Mouse (Mus musculus) liver, postnatal 0 days (tissue): ENCODE results near the gene Gpsm3. TPM values are rescaled to one million over a fixed set of nuclear protein-coding genes. Genes with fewer than 3 reads are reported as not detected.

ENCODE experiments used
- ATAC-seq: fragments of 200-750 bp; cut with Nextera tagmentation; 2 replicates; pipeline ENCODE4 v1.8.0; 2017; ENCODE audit warnings: mild to moderate bottlenecking, moderate library complexity
- DNase-seq: peaks from one replicate; pipeline ENCODE4 v3.0.0-alpha.2; 2016
- H3K27ac ChIP-seq: fragments of 300-500 bp; sonication (generic); 2 replicates; pipeline ENCODE4 v1.5.1; 2014; ENCODE audit warnings: antibody characterized with exemption, moderate library complexity, mild to moderate bottlenecking, low read depth
- H3K27me3 ChIP-seq: fragments of 300-500 bp; sonication (generic); 2 replicates; pipeline ENCODE4 v1.6.1; 2014; ENCODE audit warnings: low read length, control low read depth, mixed read lengths; ENCODE audit not compliant: insufficient read depth
- H3K36me3 ChIP-seq: fragments of 300-500 bp; sonication (generic); replicated peaks from 2 replicates; pipeline ENCODE4 v1.6.1; 2014; ENCODE audit warnings: mild to moderate bottlenecking, control low read depth, low read length, moderate library complexity, mixed read lengths; ENCODE audit not compliant: insufficient read depth
- H3K4me1 ChIP-seq: fragments of 300-500 bp; sonication (generic); 2 replicates; pipeline ENCODE4 v1.6.1; 2014; ENCODE audit warnings: antibody characterized with exemption, mild to moderate bottlenecking, control low read depth; ENCODE audit not compliant: insufficient read depth
- H3K4me2 ChIP-seq: fragments of 300-500 bp; sonication (generic); 2 replicates; pipeline ENCODE4 v1.6.1; 2014; ENCODE audit warnings: low read depth, mild to moderate bottlenecking, low read length, moderate library complexity, mixed read lengths
- H3K4me3 ChIP-seq: fragments of 300-500 bp; sonication (generic); 2 replicates; pipeline ENCODE4 v1.5.1; 2014; ENCODE audit warnings: low read depth, low read length
- H3K9ac ChIP-seq: fragments of 300-500 bp; sonication (generic); replicated peaks from 2 replicates; pipeline ENCODE4 v1.6.1; 2014; ENCODE audit warnings: mild to moderate bottlenecking, moderate library complexity
- H3K9me3 ChIP-seq: fragments of 300-500 bp; sonication (generic); 2 replicates; pipeline ENCODE4 v1.6.1; 2016; ENCODE audit warnings: mild to moderate bottlenecking, control low read depth, low read length, mixed read lengths
- CTCF ChIP-seq: sonication (generic); IDR thresholded peaks from 2 replicates; pipeline ENCODE4 v1.5.1; 2016; ENCODE audit warnings: antibody characterized with exemption, low read depth
- EP300 ChIP-seq: IDR thresholded peaks from 2 replicates; pipeline ENCODE4 v1.6.1; 2016; ENCODE audit warnings: antibody characterized with exemption, low read depth, mild to moderate bottlenecking
- WGBS: fragments of 180-500 bp; shearing (Covaris S2); extraction: QIAGEN DNeasy Blood & Tissue Kit; methylation state at CpG from one replicate; pipeline ENCODE4 v1.1.7; 2014; ENCODE audit not compliant: insufficient replicate concordance; 5-methylcytosine and 5-hydroxymethylcytosine counted together
- polyA plus RNA-seq: library from polyadenylated mRNA; unstranded; fragments of >200 nt; fragmentation: Nextera tagmentation; extraction: Ambion mirVana; gene quantifications from 2 replicates; pipeline ENCODE4 v1.2.1, GENCODE M21; 2015

The Gpsm3 gene
- polyA plus RNA-seq, 1 experiment from 2014 or later: 24.7 TPM

- Histone ChIP-seq H3K4me1 (no peaks in the 10 kb centered on the region), H3K36me3 (no peaks in the 10 kb centered on the region), H3K9ac (no peak overlapping the region), H3K4me2 (no peak overlapping the region), H3K27ac (no peak overlapping the region), H3K9me3 (no peaks in the 10 kb centered on the region), H3K4me3 (no peak overlapping the region), H3K27me3 (no peaks in the 10 kb centered on the region; the same call in 1 of the 2 replicates)
- ATAC-seq: no peak
- no peak for TF ChIP-seq CTCF
- TF ChIP-seq EP300: no peak
- 75% methylated on average over 11 of the region's 11 CpGs for WGBS
- no peak for DNase-seq
Measured at GRCm38 (mm10) chr17:34563354-34563753, 26.3 kb upstream of the Gpsm3 start.

GRCm38 (mm10) chr17:34564003-34564421 lies 25.6 kb upstream of the Gpsm3 start, which contains the start of gene Notch4:
Gene Notch4, plus strand, starts transcription at chr17:34564268.
- H3K4me3 ChIP-seq: peak within 1 kb of the TSS; percentile 13; the same call in 1 of the 2 replicates
- no peak for TF ChIP-seq CTCF
- TF ChIP-seq EP300: no peak
- WGBS: 17% methylated on average over 6 of the region's 6 CpGs
- peak within 1 kb of the TSS; percentile 44 for H3K4me2 ChIP-seq
- H3K4me1 ChIP-seq: no peaks in the 10 kb centered on the region
- no peaks in the 10 kb centered on the region for H3K36me3 ChIP-seq
- DNase-seq (no peak), ATAC-seq (peak; percentile 44)
- H3K27ac ChIP-seq: peak within 1 kb of the TSS; percentile 64
- H3K27me3 ChIP-seq: no peaks in the 10 kb centered on the region; the same call in 1 of the 2 replicates
- H3K9ac ChIP-seq: peak within 1 kb of the TSS; percentile 26; the same call in 1 of the 2 replicates
- H3K9me3 ChIP-seq: no peaks in the 10 kb centered on the region

- Histone ChIP-seq H3K27ac (peak overlapping the region; percentile 64), H3K9me3 (no peaks in the 10 kb centered on the region), H3K36me3 (no peaks in the 10 kb centered on the region), H3K4me1 (no peaks in the 10 kb centered on the region), H3K27me3 (no peaks in the 10 kb centered on the region; the same call in 1 of the 2 replicates), H3K4me2 (peak overlapping the region; percentile 44), H3K4me3 (peak overlapping the region; percentile 13; the same call in 1 of the 2 replicates), H3K9ac (no peak overlapping the region)
- TF ChIP-seq EP300: no peak
- TF ChIP-seq CTCF: no peak
- DNase-seq: no peak
- WGBS: 48% methylated on average over 3 of the region's 3 CpGs
- no peak for ATAC-seq
Measured at GRCm38 (mm10) chr17:34564796-34565195, 24.8 kb upstream of the Gpsm3 start.

GRCm38 (mm10) chr17:34567311-34567710 lies 22.3 kb upstream of the Gpsm3 start:
- ATAC-seq (no peak), DNase-seq (no peak)
- Histone ChIP-seq H3K27me3 (no peaks in the 10 kb centered on the region; the same call in 1 of the 2 replicates), H3K4me2 (no peak overlapping the region), H3K36me3 (no peaks in the 10 kb centered on the region), H3K4me3 (no peak overlapping the region), H3K9me3 (no peaks in the 10 kb centered on the region; the same call in 1 of the 2 replicates), H3K9ac (no peak overlapping the region), H3K4me1 (no peaks in the 10 kb centered on the region), H3K27ac (no peak overlapping the region)
- 69% methylated on average over 9 of the region's 9 CpGs for WGBS
- TF ChIP-seq CTCF (no peak), EP300 (no peak)

- WGBS: 77% methylated on average over 13 of the region's 13 CpGs
- ATAC-seq: no peak
Measured at GRCm38 (mm10) chr17:34568421-34568820, 21.2 kb upstream of the Gpsm3 start.

GRCm38 (mm10) chr17:34569919-34570318 lies 19.7 kb upstream of the Gpsm3 start:
- ATAC-seq: no peak
- WGBS: 82% methylated on average over 4 of the region's 4 CpGs
- H3K27ac ChIP-seq: no peak overlapping the region
- no peaks in the 10 kb centered on the region; the same call in 1 of the 2 replicates for H3K9me3 ChIP-seq
- no peak overlapping the region for H3K4me2 ChIP-seq
- H3K4me1 ChIP-seq: no peaks in the 10 kb centered on the region
- no peak for TF ChIP-seq CTCF
- no peak for TF ChIP-seq EP300
- no peak overlapping the region for H3K4me3 ChIP-seq
- H3K9ac ChIP-seq: no peak overlapping the region
- no peak for DNase-seq
- H3K36me3 ChIP-seq: no peaks in the 10 kb centered on the region
- no peaks in the 10 kb centered on the region; the same call in 1 of the 2 replicates for H3K27me3 ChIP-seq

More at GRCm38 (mm10) chr17:34568421-34568820, 21.2 kb upstream of the Gpsm3 start:
- Histone ChIP-seq H3K4me2 (no peak overlapping the region), H3K4me1 (no peaks in the 10 kb centered on the region), H3K9ac (no peak overlapping the region), H3K4me3 (no peak overlapping the region), H3K27ac (no peak overlapping the region), H3K36me3 (no peaks in the 10 kb centered on the region), H3K9me3 (no peaks in the 10 kb centered on the region; the same call in 1 of the 2 replicates), H3K27me3 (no peaks in the 10 kb centered on the region; the same call in 1 of the 2 replicates)
- TF ChIP-seq EP300 (no peak), CTCF (no peak)
- DNase-seq: no peak
